Mouse (Mus musculus): Measurements from ENCODE around the gene Ppfibp1. TPM values are rescaled to one million over a fixed set of nuclear protein-coding genes. Genes with fewer than 3 reads are reported as not detected.

Ppfibp1 gene
- total and polyA plus RNA-seq, 3 experiments: 23.4 to 28.2 (median 28.2) TPM

DNA sequence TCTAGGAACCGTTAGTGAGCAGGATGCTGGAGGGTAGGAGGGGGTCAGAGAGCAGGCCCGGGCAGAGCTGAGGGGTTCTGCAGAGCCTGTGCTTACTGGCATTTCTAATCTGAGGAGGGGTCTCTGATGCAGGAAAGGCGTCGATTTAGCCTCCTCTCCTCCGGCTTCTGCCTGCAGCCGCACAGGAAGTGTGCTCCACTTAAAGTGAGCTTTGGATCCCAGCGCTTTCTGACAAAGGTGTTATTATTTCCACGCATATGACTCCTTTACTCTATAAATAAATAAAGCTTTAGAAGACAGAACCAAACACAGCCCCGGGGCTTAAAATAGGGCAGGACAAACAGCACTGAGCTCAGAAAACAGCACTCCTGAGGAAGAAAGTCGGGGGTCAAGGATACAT is 9.4 kb upstream of the Ppfibp1 start:
- no peak for DNase-seq (ENCODE audit: extremely low read depth)
- no peaks in the 10 kb centered on the region for H3K27me3 ChIP-seq (replicated peaks)
- peaks cover 10% of the 10 kb centered on the region for H3K9me3 ChIP-seq (replicated peaks; ENCODE audit: low read length)
- no peak for TF ChIP-seq UBTF (IDR thresholded peaks at IDR 0.05; ENCODE audit: low read depth, low read length)
- TF ChIP-seq KAT2A (IDR thresholded peaks at IDR 0.05; ENCODE audit: insufficient replicate concordance, low read length): no peak
- no peak for TF ChIP-seq RAD21 (IDR thresholded peaks at IDR 0.05; ENCODE audit: low read depth, low read length)
- no peaks in the 10 kb centered on the region for H3K36me3 ChIP-seq (replicated peaks in 1 of 2; ENCODE audit: control insufficient read depth in 1 of 2, insufficient read depth in 1 of 2, low read length in 1 of 2)
- H3K9ac ChIP-seq (ENCODE audit: insufficient read depth, low read depth): no peak overlapping the region
- no peaks in the 10 kb centered on the region for H3K4me1 ChIP-seq (ENCODE audit: control insufficient read depth in 1 of 2, insufficient read depth in 2 of 2)
- dilution Hi-C loops (cut with MboI; ENCODE audit: extremely low pct_ligation_motif_present, extremely low pct_unique_long_range_greater_than_20kb, low sequenced_read_pairs): no loop called here
- no peak overlapping the region for H3K4me2 ChIP-seq (ENCODE audit: insufficient read depth, low read depth, poor library complexity, severe bottlenecking)
- H3K79me2 ChIP-seq (replicated peaks; ENCODE audit: control insufficient read depth, extremely low read depth, insufficient read depth, poor library complexity, severe bottlenecking): no peaks in the 10 kb centered on the region
- in situ Hi-C loops (cut with MboI; ENCODE audit: low pct_ligation_motif_present, low pct_unique_long_range_greater_than_20kb, low sequenced_read_pairs): no loop called here
- H3K4me3 ChIP-seq (replicated peaks in 1 of 3; ENCODE audit: low read depth in 2 of 3, low read length in 2 of 3, poor library complexity in 1 of 3): no peak overlapping the region
- no peak overlapping the region for H3K27ac ChIP-seq (ENCODE audit: insufficient read depth, low read depth)

DNA sequence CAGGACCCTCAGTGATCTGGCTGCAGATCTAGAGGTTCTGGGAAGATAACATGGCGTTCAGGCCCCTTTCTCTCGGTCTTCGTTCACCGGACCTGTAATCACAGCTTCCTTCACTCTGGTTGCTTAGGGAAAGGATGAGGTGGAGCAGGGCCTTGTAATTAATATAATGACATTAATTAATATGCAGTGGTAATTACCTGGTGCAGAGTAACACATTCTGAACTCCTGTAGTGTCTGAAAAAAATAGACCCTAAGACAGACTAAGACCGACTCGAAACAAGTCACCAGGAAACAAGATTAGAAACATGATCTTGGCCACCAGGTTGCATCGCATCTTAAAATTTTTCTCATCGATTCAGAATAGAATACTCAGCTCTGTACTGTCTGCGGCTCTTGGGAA is 8.4 kb upstream of the Ppfibp1 start:
- no peak for TF ChIP-seq ZKSCAN1 (IDR thresholded peaks at IDR 0.05; ENCODE audit: borderline replicate concordance, low read depth, low read length)
- TF ChIP-seq RCOR1 (conservative IDR thresholded peaks at IDR 0.05; ENCODE audit: low read depth, low read length): no peak
- no peak for TF ChIP-seq USF2 (conservative IDR thresholded peaks at IDR 0.05; ENCODE audit: low read depth, low read length)
- no peak for TF ChIP-seq MEF2A (IDR thresholded peaks at IDR 0.05; ENCODE audit: borderline replicate concordance, low read depth, low read length)
- Histone ChIP-seq H3K36me3 (replicated peaks in 1 of 2; ENCODE audit: control insufficient read depth in 1 of 2, insufficient read depth in 1 of 2, low read length in 1 of 2) (no peaks in the 10 kb centered on the region), H3K79me2 (replicated peaks; ENCODE audit: control insufficient read depth, extremely low read depth, insufficient read depth, poor library complexity, severe bottlenecking) (no peaks in the 10 kb centered on the region), H3K27me3 (replicated peaks) (no peaks in the 10 kb centered on the region), H3K9ac (ENCODE audit: insufficient read depth, low read depth) (no peak overlapping the region), H3K4me3 (replicated peaks in 1 of 3; ENCODE audit: low read depth in 2 of 3, low read length in 2 of 3, poor library complexity in 1 of 3) (no peak overlapping the region), H3K27ac (ENCODE audit: insufficient read depth, low read depth) (no peak overlapping the region), H3K4me2 (ENCODE audit: insufficient read depth, low read depth, poor library complexity, severe bottlenecking) (no peak overlapping the region), H3K9me3 (replicated peaks; ENCODE audit: low read length) (peaks cover 10% of the 10 kb centered on the region), H3K4me1 (ENCODE audit: control insufficient read depth in 1 of 2, insufficient read depth in 2 of 2) (no peaks in the 10 kb centered on the region)
- in situ Hi-C loops (cut with MboI; ENCODE audit: low pct_ligation_motif_present, low pct_unique_long_range_greater_than_20kb, low sequenced_read_pairs) (no loop called here), dilution Hi-C loops (cut with MboI; ENCODE audit: extremely low pct_ligation_motif_present, extremely low pct_unique_long_range_greater_than_20kb, low sequenced_read_pairs) (no loop called here)
- no peak for DNase-seq (ENCODE audit: extremely low read depth)

DNA sequence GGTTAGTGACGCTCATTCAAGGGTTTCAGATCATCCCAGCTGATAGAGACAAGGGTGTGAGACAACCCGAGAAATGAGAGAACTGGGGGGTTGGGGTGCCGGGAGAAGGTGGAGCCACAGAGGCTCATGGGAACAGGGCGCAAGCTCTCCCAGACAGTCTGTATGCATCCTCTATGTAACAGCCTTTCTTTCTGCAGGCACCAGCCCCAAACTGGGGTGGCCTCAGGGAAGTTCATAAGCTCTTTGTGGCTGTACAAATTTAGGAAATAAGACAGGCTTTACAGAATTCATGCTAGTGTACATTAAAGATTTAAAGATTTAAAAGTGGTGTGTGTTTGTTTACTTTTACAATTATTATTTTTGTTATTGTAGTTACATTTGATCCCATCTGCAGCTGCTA is 8.0 kb upstream of the Ppfibp1 start:
- Histone ChIP-seq H3K4me3 (replicated peaks in 1 of 3; ENCODE audit: low read depth in 2 of 3, low read length in 2 of 3, poor library complexity in 1 of 3) (no peak overlapping the region), H3K9ac (ENCODE audit: insufficient read depth, low read depth) (no peak overlapping the region), H3K27me3 (replicated peaks) (no peaks in the 10 kb centered on the region), H3K79me2 (replicated peaks; ENCODE audit: control insufficient read depth, extremely low read depth, insufficient read depth, poor library complexity, severe bottlenecking) (no peaks in the 10 kb centered on the region), H3K9me3 (replicated peaks; ENCODE audit: low read length) (peaks cover 10% of the 10 kb centered on the region), H3K4me2 (ENCODE audit: insufficient read depth, low read depth, poor library complexity, severe bottlenecking) (no peak overlapping the region), H3K27ac (ENCODE audit: insufficient read depth, low read depth) (no peak overlapping the region), H3K4me1 (ENCODE audit: control insufficient read depth in 1 of 2, insufficient read depth in 2 of 2) (no peaks in the 10 kb centered on the region), H3K36me3 (replicated peaks in 1 of 2; ENCODE audit: control insufficient read depth in 1 of 2, insufficient read depth in 1 of 2, low read length in 1 of 2) (no peaks in the 10 kb centered on the region)
- no peak for TF ChIP-seq MEF2A (IDR thresholded peaks at IDR 0.05; ENCODE audit: borderline replicate concordance, low read depth, low read length)
- no peak for TF ChIP-seq GABPA (IDR thresholded peaks at IDR 0.05; ENCODE audit: insufficient replicate concordance, low read depth, low read length)
- no peak for TF ChIP-seq TBP (conservative IDR thresholded peaks at IDR 0.05; ENCODE audit: low read depth, low read length)
- no peak for TF ChIP-seq NRF1 (IDR thresholded peaks at IDR 0.05; ENCODE audit: low read depth, low read length)
- TF ChIP-seq BHLHE40 (IDR thresholded peaks at IDR 0.05; ENCODE audit: low read depth, low read length): no peak
- no peak for TF ChIP-seq RCOR1 (conservative IDR thresholded peaks at IDR 0.05; ENCODE audit: low read depth, low read length)
- TF ChIP-seq MAX (IDR thresholded peaks at IDR 0.05; ENCODE audit: low read length): no peak
- TF ChIP-seq CHD2 (IDR thresholded peaks at IDR 0.05; ENCODE audit: low read length): no peak
- TF ChIP-seq MXI1 (IDR thresholded peaks at IDR 0.05; ENCODE audit: low read depth, low read length): no peak
- TF ChIP-seq TCF12 (IDR thresholded peaks at IDR 0.05; ENCODE audit: low read depth, low read length): no peak
- no peak for TF ChIP-seq ETS1 (conservative IDR thresholded peaks at IDR 0.05; ENCODE audit: low read depth, low read length)
- DNase-seq (ENCODE audit: extremely low read depth): no peak
- dilution Hi-C loops (cut with MboI; ENCODE audit: extremely low pct_ligation_motif_present, extremely low pct_unique_long_range_greater_than_20kb, low sequenced_read_pairs) (no loop called here), in situ Hi-C loops (cut with MboI; ENCODE audit: low pct_ligation_motif_present, low pct_unique_long_range_greater_than_20kb, low sequenced_read_pairs) (no loop called here)
